Comparison of ENCODE assay signal across 17 mouse cellular contexts in genomic region chr4:118022811-118023210, GRCm38 (mm10).
"Had no signal": no experiment of that assay in that cellular context is flagged by ENCODE, and none has a peak within 500 bp of the region (broad histone marks: within the 10 kb centered on the region; RNA-seq: fewer than 3 reads in every experiment).

No protein-coding gene starts in this region.

- H3K4me3 ChIP-seq: left cerebral cortex, adult 2 months; midbrain, embryonic 13.5 days had no signal

- H3K9ac ChIP-seq: liver, embryonic 14.5 days; liver, postnatal 0 days; lung, embryonic 14.5 days; midbrain, embryonic 13.5 days had no signal

- H3K4me2 ChIP-seq: lung, embryonic 14.5 days; midbrain, embryonic 13.5 days had no signal

- ATAC-seq: intestine, postnatal 0 days; liver, postnatal 0 days; midbrain, embryonic 13.5 days had no signal

- H3K27me3 ChIP-seq: midbrain, embryonic 13.5 days had no signal

- H3K36me3 ChIP-seq: midbrain, embryonic 13.5 days had no signal

- H3K9me3 ChIP-seq: midbrain, embryonic 13.5 days had no signal

- DNase-seq: kidney, adult 2 months; kidney, postnatal 25 days; layer of hippocampus, postnatal 36 days; liver, postnatal 0 days; lung, embryonic 14.5 days; right cerebral cortex, adult 18-20 months; right cerebral cortex, postnatal 14 days; right cerebral cortex, postnatal 4 days; thymus, adult 18-20 months; thymus, postnatal 36 days had no signal

- H3K27ac ChIP-seq: kidney, postnatal 0 days; left cerebral cortex, adult 2 months; liver, embryonic 14.5 days; macrophage; midbrain, embryonic 13.5 days; stomach, postnatal 0 days had no signal
